Mouse (Mus musculus) left cerebral cortex, postnatal 4 days (tissue): ENCODE results near the gene Tmprss6. TPM values are rescaled to one million over a fixed set of nuclear protein-coding genes. Genes with fewer than 3 reads are reported as not detected.

ENCODE experiments used
- DNase-seq: peaks from one replicate; pipeline ENCODE4 v3.0.0-alpha.2; 2022
- intact Hi-C: fragments of 180-260 bp; cut with DNase I; formaldehyde crosslinking; loops from one replicate; pipeline ENCODE4 v1.15.1; 2025
- total RNA-seq, 2 experiments: library from RNA; stranded (reverse); gene quantifications; 2 replicates each; pipeline ENCODE4 v1.2.3; 2021

The Tmprss6 gene
- not detected for total RNA-seq

GRCm38 (mm10) chr15:78468379-78468937 lies at the start of gene Tmprss6:
TSS of gene Tmprss6 (minus strand) at chr15:78468634.
- no peak for DNase-seq
- intact Hi-C loops: no loop called here

- intact Hi-C loops: no loop called here
- DNase-seq: no peak
These were observed 49.8 kb upstream of the Tmprss6 start for GRCm38 (mm10) chr15:78518221-78518620.

DNA sequence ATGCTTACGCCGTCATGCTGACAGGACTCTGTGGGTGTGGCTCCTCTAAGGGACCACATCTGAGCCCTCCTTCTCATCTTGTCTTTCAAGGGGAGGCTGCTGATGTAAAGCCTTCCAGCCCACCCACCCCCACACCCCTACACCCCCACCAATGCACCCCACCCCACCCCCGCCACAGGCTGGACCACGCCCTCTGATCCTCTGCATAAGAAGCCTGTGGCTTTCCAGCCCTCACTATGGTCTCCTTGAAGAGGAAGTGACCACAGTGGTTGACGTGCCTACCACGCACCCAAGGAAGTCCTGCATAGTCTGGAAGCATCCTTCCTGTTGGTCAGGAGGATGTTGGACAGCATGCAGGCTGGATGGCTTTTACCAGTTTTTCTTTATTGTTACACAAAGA lies 47.3 kb upstream of the Tmprss6 start:
- DNase-seq: no peak
- intact Hi-C loops: no loop called here

- peak; percentile 77 for DNase-seq
- intact Hi-C loops: no loop called here
These were observed 46.1 kb upstream of the Tmprss6 start for GRCm38 (mm10) chr15:78514393-78515146.

GRCm38 (mm10) chr15:78513019-78513418 lies 44.6 kb upstream of the Tmprss6 start:
- intact Hi-C loops: no loop called here
- no peak for DNase-seq

GRCm38 (mm10) chr15:78511951-78512350 lies 43.5 kb upstream of the Tmprss6 start:
- intact Hi-C loops: no loop called here
- no peak for DNase-seq

- no peak for DNase-seq
- intact Hi-C loops: no loop called here
These were observed 42.3 kb upstream of the Tmprss6 start for GRCm38 (mm10) chr15:78510736-78511135.

- intact Hi-C loops: no loop called here
- peak; percentile 62 for DNase-seq
These were observed 41.7 kb upstream of the Tmprss6 start for GRCm38 (mm10) chr15:78510121-78510576.

- DNase-seq: no peak
- intact Hi-C loops: no loop called here
These were observed 41.0 kb upstream of the Tmprss6 start for GRCm38 (mm10) chr15:78509297-78509899.

DNA sequence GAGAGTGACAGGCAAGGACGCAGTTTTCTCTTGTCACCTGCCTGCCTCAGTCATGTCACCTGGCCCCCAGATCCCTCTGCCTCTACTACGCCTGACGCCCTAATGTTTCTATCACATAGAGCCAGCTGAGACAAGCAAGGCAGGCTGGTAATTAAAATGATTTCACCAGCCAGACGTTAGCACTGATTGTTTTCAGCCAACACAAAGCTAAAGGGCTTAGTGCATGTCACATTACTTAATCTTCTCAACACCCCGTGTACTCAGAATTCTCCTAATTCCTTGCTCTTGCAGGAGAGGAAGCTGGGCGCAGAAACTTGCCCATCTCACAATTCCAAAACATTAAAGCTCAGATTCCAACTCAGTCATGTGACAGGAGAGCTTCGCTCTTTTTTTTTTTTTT lies 40.0 kb upstream of the Tmprss6 start:
- intact Hi-C loops: no loop called here
- no peak for DNase-seq

- DNase-seq: no peak
- intact Hi-C loops: no loop called here
These were observed 37.1 kb upstream of the Tmprss6 start for GRCm38 (mm10) chr15:78505541-78505940.

- intact Hi-C loops: no loop called here
- no peak for DNase-seq
These were observed 36.4 kb upstream of the Tmprss6 start for GRCm38 (mm10) chr15:78504816-78505215.

- DNase-seq: no peak
- intact Hi-C loops: no loop called here
These were observed 35.6 kb upstream of the Tmprss6 start for GRCm38 (mm10) chr15:78504013-78504412.

DNA sequence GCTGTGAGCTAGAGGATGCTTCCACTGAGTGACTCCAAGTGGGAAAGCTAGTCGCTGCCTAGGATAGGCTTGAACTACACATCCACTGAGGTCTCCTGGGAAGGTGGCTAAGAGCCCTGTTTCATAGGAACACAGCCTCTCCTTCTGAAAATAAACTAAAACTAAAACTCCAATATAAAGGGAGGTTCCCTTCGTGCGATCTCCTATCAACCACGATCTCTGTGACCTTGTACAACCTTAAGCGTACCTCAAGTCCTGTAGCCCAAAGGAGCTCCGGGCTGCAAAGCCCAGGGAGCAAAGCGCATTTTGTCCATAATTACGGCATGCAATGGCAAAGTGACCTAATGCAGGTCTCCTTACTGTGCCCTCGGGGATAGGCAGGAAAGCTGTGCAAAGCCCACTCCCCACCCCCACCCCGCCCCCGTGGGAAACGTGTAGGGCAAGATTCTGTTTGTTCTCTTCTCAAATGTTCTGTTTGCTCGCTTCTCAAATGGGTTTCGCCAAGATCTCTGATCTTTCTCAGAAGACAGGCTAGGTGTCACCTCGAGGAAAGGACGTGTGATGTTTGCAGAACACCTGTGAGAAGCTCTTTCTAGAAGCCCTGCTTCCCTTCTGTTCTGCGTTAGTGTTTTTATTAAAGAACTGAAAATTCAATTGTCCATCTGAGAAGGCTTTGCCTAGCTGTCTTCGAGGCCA lies 34.2 kb upstream of the Tmprss6 start:
- intact Hi-C loops: no loop called here
- no peak for DNase-seq

DNA sequence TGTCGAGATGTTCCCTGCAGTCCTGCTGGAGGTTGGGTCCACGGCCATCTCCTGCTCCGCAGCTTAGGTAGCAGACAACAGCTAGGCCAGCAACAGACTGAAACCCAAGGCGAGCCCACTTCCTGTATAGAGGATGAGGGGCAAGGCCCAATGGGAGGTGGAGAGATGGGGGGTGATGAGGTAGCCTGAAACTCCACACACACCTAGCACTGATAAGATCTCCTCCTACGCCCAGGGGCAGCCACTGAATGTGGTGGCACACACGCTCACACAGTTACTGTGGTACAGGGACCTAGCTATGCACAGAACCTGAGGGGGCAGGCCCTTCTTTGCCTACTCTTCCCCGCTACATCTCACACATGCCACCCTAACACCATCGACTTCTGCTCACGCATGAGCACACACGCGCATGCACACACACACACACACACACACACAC lies 26.6 kb upstream of the Tmprss6 start, which contains the start of gene Il2rb:
Gene Il2rb (minus strand): TSS at position 304 of the 439 bp plus-strand sequence.
- intact Hi-C loops: no loop called here

DNA sequence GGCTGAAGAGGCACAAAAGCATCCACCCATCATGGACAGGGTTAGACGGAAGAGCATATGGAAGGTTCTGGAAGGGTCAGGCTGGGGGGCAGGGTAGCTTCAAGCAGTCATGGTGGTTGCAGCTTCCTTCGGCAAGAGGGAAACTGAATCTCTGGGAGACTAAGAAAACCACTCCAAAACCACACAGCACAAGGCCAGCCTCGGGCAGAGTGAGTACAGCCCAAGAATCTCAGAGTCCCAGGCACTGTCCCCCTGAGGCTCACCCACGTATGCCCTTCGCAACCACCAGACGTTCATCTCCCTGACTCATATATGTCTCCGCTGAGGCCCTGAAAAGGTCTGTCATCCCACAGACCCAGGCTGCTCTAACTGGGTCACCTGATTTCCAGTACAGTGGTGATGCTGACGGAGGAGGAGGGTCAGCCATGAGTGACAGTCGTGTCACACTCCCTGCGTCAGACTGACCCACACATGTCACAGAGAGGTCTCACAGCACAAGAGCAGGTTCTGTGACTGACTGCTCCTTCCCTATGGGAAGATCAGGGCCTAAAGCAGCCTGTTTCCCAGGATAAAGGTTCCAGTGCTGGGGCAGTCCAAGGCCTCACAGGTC lies 25.1 kb upstream of the Tmprss6 start:
- DNase-seq: no peak
- intact Hi-C loops: no loop called here

More for the DNA sequence above, 26.6 kb upstream of the Tmprss6 start, which contains the start of gene Il2rb:
- no peak for DNase-seq

DNA sequence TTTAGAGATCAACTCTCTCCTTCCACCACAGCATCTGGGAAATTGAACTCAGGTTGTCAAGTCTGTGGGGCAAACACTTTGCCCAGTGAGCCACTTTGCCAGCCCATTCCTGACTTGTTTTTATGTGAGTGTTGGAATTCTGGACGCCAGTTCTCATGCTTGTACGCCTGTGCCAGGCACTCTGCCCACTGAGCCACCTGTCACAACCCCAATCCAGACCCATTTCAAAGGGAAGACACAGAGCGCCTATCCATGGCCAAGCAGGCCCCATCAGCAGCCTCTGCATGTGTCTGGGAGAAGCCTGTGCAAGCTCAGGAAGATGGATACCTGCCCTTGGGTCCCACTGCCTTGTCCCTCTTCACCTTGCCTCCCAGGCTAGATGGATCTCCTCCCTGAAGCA lies 22.9 kb upstream of the Tmprss6 start:
- intact Hi-C loops: no loop called here
- DNase-seq: no peak

DNA sequence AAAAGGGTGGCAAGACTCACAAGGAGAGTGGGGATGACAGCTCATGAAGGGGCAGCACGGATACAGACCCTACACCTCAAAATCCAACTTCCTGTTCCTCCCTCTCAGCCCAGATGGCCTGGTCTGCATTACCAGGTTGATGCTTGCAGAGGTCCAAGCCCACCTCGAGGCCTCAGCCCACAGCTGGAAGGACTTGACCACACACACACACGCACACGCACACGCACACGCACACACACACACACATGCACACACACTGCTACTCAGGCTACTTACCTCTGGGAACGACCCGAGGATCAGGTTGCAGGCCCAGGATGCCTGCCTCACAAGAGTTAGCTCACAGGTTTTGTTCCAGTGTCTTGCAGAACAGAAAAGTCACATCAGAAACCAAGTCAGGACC lies 21.5 kb upstream of the Tmprss6 start:
- intact Hi-C loops: no loop called here
- no peak for DNase-seq

DNA sequence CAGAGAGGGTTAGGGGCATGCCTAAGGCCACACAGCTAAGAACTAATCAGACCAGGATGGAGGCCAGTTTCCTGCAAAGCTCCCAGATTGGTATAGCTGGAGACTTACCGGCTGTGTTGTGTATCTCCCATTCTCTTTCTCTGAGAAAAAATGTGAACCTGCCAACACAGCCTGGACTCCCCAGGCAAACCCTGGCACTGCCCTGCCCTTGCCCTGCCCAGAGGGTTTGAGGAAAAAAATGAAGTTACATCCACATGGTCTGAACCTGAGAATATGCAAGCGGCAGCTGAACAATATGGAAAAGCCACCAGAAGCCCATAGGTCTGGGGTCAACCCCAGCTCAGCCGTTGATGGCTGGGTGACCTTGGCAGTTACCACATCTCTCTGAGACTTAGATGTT lies 20.8 kb upstream of the Tmprss6 start:
- intact Hi-C loops: no loop called here
- no peak for DNase-seq

GRCm38 (mm10) chr15:78487066-78487465 lies 18.6 kb upstream of the Tmprss6 start:
- DNase-seq: no peak
- intact Hi-C loops: no loop called here

DNA sequence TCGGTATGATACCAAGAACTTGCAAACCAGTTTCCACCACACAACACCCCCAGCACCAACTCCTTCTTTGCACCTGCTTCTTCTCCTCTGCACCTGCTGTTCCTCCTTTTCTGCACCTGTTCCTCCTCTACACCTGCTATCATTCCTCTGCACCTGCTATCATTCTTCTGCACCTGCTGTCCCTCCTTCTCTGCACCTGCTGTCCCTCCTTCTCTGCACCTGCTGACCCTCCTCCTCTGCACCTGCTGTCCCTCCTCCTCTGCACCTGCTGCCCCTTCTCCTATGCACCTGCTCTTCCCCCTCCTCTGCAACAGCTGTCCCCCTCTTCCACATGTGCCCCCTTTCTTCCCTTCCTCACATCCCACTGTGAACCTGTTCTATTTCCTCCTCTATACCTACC lies 18.1 kb upstream of the Tmprss6 start:
- no peak for DNase-seq
- intact Hi-C loops: no loop called here
